Mouse (Mus musculus) right cerebral cortex, postnatal 10 days (tissue): Measurements from ENCODE around the gene Prtg.
A peak's percentile ranks its signal among the peaks of the same experiment; 100 is the strongest.

Experiments
- DNase-seq, 2 experiments: peaks; one replicate each; pipeline ENCODE4 v3.0.0; 2021; ENCODE audit warnings: low spot score in 2 of 2

The Prtg gene

GRCm38 (mm10) chr9:72809077-72809476, 2.4 kb downstream of the Prtg start:
- DNase-seq = no peak

GRCm38 (mm10) chr9:72810607-72811006, 3.9 kb downstream of the Prtg start:
- DNase-seq = no peak

GRCm38 (mm10) chr9:72812091-72812490, 5.4 kb downstream of the Prtg start:
- no peak for DNase-seq

- DNase-seq = no peak
These were observed 6.2 kb downstream of the Prtg start for GRCm38 (mm10) chr9:72812594-72813570.

- DNase-seq = no peak
These were observed 18.8 kb downstream of the Prtg start for GRCm38 (mm10) chr9:72825511-72825910.

- DNase-seq = no peak
These were observed 19.3 kb downstream of the Prtg start for GRCm38 (mm10) chr9:72825976-72826375.

- DNase-seq = no peak
These were observed 22.1 kb downstream of the Prtg start for GRCm38 (mm10) chr9:72828616-72829257.

- no peak for DNase-seq
These were observed 27.5 kb downstream of the Prtg start for GRCm38 (mm10) chr9:72833992-72834696.

- no peak for DNase-seq
These were observed 28.3 kb downstream of the Prtg start for GRCm38 (mm10) chr9:72835007-72835406.

GRCm38 (mm10) chr9:72836708-72837495, 30.2 kb downstream of the Prtg start:
- DNase-seq = no peak

GRCm38 (mm10) chr9:72837598-72838160, 31.0 kb downstream of the Prtg start:
- no peak for DNase-seq

GRCm38 (mm10) chr9:72838256-72838655, 31.6 kb downstream of the Prtg start:
- no peak for DNase-seq

- no peak for DNase-seq
These were observed 32.8 kb downstream of the Prtg start for GRCm38 (mm10) chr9:72839346-72839990.

GRCm38 (mm10) chr9:72844496-72844895, 37.8 kb downstream of the Prtg start:
- DNase-seq = peak; percentile 66 to 76

- no peak for DNase-seq
These were observed 39.5 kb downstream of the Prtg start for GRCm38 (mm10) chr9:72846160-72846559.

- DNase-seq = no peak
These were observed 44.9 kb downstream of the Prtg start for GRCm38 (mm10) chr9:72851541-72851940.

GRCm38 (mm10) chr9:72851979-72852378, 45.3 kb downstream of the Prtg start:
- no peak for DNase-seq

GRCm38 (mm10) chr9:72853681-72854190, 47.1 kb downstream of the Prtg start:
- no peak for DNase-seq

- DNase-seq = no peak
These were observed 50.0 kb downstream of the Prtg start for GRCm38 (mm10) chr9:72856721-72857120.

GRCm38 (mm10) chr9:72860764-72861163, 54.1 kb downstream of the Prtg start:
- DNase-seq = no peak
